Mouse (Mus musculus) frontal cortex, adult 2 months (tissue): ENCODE data around the gene Hnrnpa0. TPM values are rescaled to one million over a fixed set of nuclear protein-coding genes. Genes with fewer than 3 reads are reported as not detected.

Experiments used
- polyA plus RNA-seq: library from polyadenylated mRNA; depleted of rRNA; stranded (reverse); fragments of >200 nt; gene quantifications from 2 replicates; pipeline ENCODE4 v1.2.3, GENCODE M21; 2012; rRNA removed

The Hnrnpa0 gene
- polyA plus RNA-seq, 1 experiment = 101 TPM

Other genes starting within 250 kb of the Hnrnpa0 start
- gene Spock1, start 220.2 kb downstream of the Hnrnpa0 start, polyA plus RNA-seq = 89.1 and 89.9 TPM in 2 replicates
- 28.9 and 30.1 TPM in 2 replicates for gene Klhl3, start 15.0 kb downstream of the Hnrnpa0 start, polyA plus RNA-seq
- 21.2 and 23.2 TPM in 2 replicates for gene Idnk, start 29.1 kb upstream of the Hnrnpa0 start, polyA plus RNA-seq
- gene Ubqln1, start 87.1 kb upstream of the Hnrnpa0 start, polyA plus RNA-seq = 106 and 107 TPM in 2 replicates
- gene Gkap1, start 147.1 kb upstream of the Hnrnpa0 start, polyA plus RNA-seq = 27.2 and 28.0 TPM in 2 replicates
- 1.5 and 1.7 TPM in 2 replicates for gene Kif27, start 230.6 kb upstream of the Hnrnpa0 start, polyA plus RNA-seq